Mouse (Mus musculus) hindbrain, embryonic 16.5 days (tissue): ENCODE measurements around the gene Rgs6. TPM values are rescaled to one million over a fixed set of nuclear protein-coding genes. Genes with fewer than 3 reads are reported as not detected.

Source experiments
- ATAC-seq: fragments of 200-750 bp; cut with Nextera tagmentation; 2 replicates; pipeline ENCODE4 v1.8.0; 2017; ENCODE audit warnings: moderate TSS enrichment, moderate library complexity
- H3K27ac ChIP-seq: fragments of 300-500 bp; sonication (generic); 2 replicates; pipeline ENCODE4 v1.5.1; 2014; ENCODE audit warnings: low read depth, mild to moderate bottlenecking, control low read depth, low read length, moderate library complexity
- H3K27me3 ChIP-seq: fragments of 300-500 bp; sonication (generic); replicated peaks from 2 replicates; pipeline ENCODE4 v1.6.1; 2014; ENCODE audit warnings: low read length; ENCODE audit not compliant: control insufficient read depth, insufficient read depth
- H3K36me3 ChIP-seq: fragments of 300-500 bp; sonication (generic); 2 replicates; pipeline ENCODE4 v1.6.1; 2014; ENCODE audit warnings: mild to moderate bottlenecking, low read length, moderate library complexity, mixed read lengths; ENCODE audit not compliant: control insufficient read depth, insufficient read depth
- H3K4me1 ChIP-seq: fragments of 300-500 bp; sonication (generic); 2 replicates; pipeline ENCODE4 v1.6.1; 2014; ENCODE audit warnings: low read depth, low read length; ENCODE audit not compliant: control insufficient read depth, insufficient read depth
- H3K4me2 ChIP-seq: fragments of 300-500 bp; sonication (generic); 2 replicates; pipeline ENCODE4 v1.6.1; 2014; ENCODE audit warnings: mild to moderate bottlenecking, low read length, control low read depth, moderate library complexity
- H3K4me3 ChIP-seq: fragments of 300-500 bp; sonication (generic); 2 replicates; pipeline ENCODE4 v1.5.1; 2014; ENCODE audit warnings: mild to moderate bottlenecking, low read length, control low read depth, moderate library complexity
- H3K9ac ChIP-seq: fragments of 300-500 bp; sonication (generic); 2 replicates; pipeline ENCODE4 v1.6.1; 2014; ENCODE audit warnings: low read depth, mild to moderate bottlenecking, control low read depth, low read length, moderate library complexity
- H3K9me3 ChIP-seq: fragments of 300-500 bp; sonication (generic); 2 replicates; pipeline ENCODE4 v1.6.1; 2014; ENCODE audit warnings: mild to moderate bottlenecking, low read length, moderate library complexity; ENCODE audit not compliant: control insufficient read depth
- WGBS: fragments of 180-500 bp; shearing (Covaris S2); extraction: QIAGEN DNeasy Blood & Tissue Kit; methylation state at CpG from one replicate; pipeline ENCODE4 v1.1.7; 2014; 5-methylcytosine and 5-hydroxymethylcytosine counted together
- polyA plus RNA-seq: library from polyadenylated mRNA; unstranded; fragments of >200 nt; fragmentation: Nextera tagmentation; extraction: Ambion mirVana; gene quantifications from 2 replicates; pipeline ENCODE4 v1.2.1, GENCODE M21; 2015

Rgs6 gene
- polyA plus RNA-seq, 1 experiment from 2014 or later = 10.1 TPM

- no peaks in the 10 kb centered on the region for H3K36me3 ChIP-seq
- no peaks in the 10 kb centered on the region for H3K4me1 ChIP-seq
- H3K27ac ChIP-seq = no peak overlapping the region
- no peaks in the 10 kb centered on the region for H3K9me3 ChIP-seq
- no peak for ATAC-seq
- no peaks in the 10 kb centered on the region for H3K27me3 ChIP-seq
- no peak overlapping the region for H3K9ac ChIP-seq
- H3K4me2 ChIP-seq = no peak overlapping the region
- no peak overlapping the region for H3K4me3 ChIP-seq
- WGBS = 50% methylated on average over 1 of the region's 1 CpGs
These were observed 169.3 kb downstream of the Rgs6 start for GRCm38 (mm10) chr12:82757367-82757766.

GRCm38 (mm10) chr12:82762046-82762445 lies 174.0 kb downstream of the Rgs6 start:
- ATAC-seq = no peak
- H3K9me3 ChIP-seq = no peaks in the 10 kb centered on the region
- no peak overlapping the region for H3K4me2 ChIP-seq
- H3K4me1 ChIP-seq = no peaks in the 10 kb centered on the region
- 92% methylated on average over 2 of the region's 2 CpGs for WGBS
- H3K27me3 ChIP-seq = no peaks in the 10 kb centered on the region
- no peak overlapping the region for H3K4me3 ChIP-seq
- no peaks in the 10 kb centered on the region for H3K36me3 ChIP-seq
- no peak overlapping the region for H3K9ac ChIP-seq
- no peak overlapping the region for H3K27ac ChIP-seq

GRCm38 (mm10) chr12:82768726-82769125 lies 180.6 kb downstream of the Rgs6 start:
- H3K36me3 ChIP-seq = no peaks in the 10 kb centered on the region
- ATAC-seq = no peak
- WGBS = 80% methylated on average over 3 of the region's 3 CpGs
- no peak overlapping the region for H3K9ac ChIP-seq
- H3K27me3 ChIP-seq = no peaks in the 10 kb centered on the region
- H3K4me2 ChIP-seq = no peak overlapping the region
- H3K4me3 ChIP-seq = no peak overlapping the region
- H3K4me1 ChIP-seq = no peaks in the 10 kb centered on the region
- H3K9me3 ChIP-seq = no peaks in the 10 kb centered on the region
- no peak overlapping the region for H3K27ac ChIP-seq

- H3K36me3 ChIP-seq = no peaks in the 10 kb centered on the region
- no peak overlapping the region for H3K4me2 ChIP-seq
- no peaks in the 10 kb centered on the region for H3K9me3 ChIP-seq
- no peak for ATAC-seq
- H3K4me3 ChIP-seq = no peak overlapping the region
- no peak overlapping the region for H3K27ac ChIP-seq
- whole genome bisulfite sequencing = 95% methylated on average over 2 of the region's 2 CpGs
- H3K4me1 ChIP-seq = no peaks in the 10 kb centered on the region
- H3K9ac ChIP-seq = no peak overlapping the region
- no peaks in the 10 kb centered on the region for H3K27me3 ChIP-seq
These were observed 184.1 kb downstream of the Rgs6 start for GRCm38 (mm10) chr12:82772215-82772614.

- Histone ChIP-seq H3K27ac (no peak overlapping the region), H3K36me3 (no peaks in the 10 kb centered on the region), H3K4me2 (no peak overlapping the region), H3K27me3 (no peaks in the 10 kb centered on the region), H3K4me1 (no peaks in the 10 kb centered on the region), H3K9me3 (no peaks in the 10 kb centered on the region), H3K9ac (no peak overlapping the region), H3K4me3 (no peak overlapping the region)
- no peak for ATAC-seq
- WGBS = 70% methylated on average over 7 of the region's 7 CpGs
These were observed 186.5 kb downstream of the Rgs6 start for GRCm38 (mm10) chr12:82774576-82774975.

- no peak for ATAC-seq
- Histone ChIP-seq H3K27ac (no peak overlapping the region), H3K9ac (no peak overlapping the region), H3K36me3 (no peaks in the 10 kb centered on the region), H3K4me3 (no peak overlapping the region), H3K9me3 (no peaks in the 10 kb centered on the region), H3K4me2 (no peak overlapping the region), H3K4me1 (no peaks in the 10 kb centered on the region), H3K27me3 (no peaks in the 10 kb centered on the region)
- WGBS = 72% methylated on average over 4 of the region's 4 CpGs
These were observed 188.6 kb downstream of the Rgs6 start for GRCm38 (mm10) chr12:82776686-82777085.

GRCm38 (mm10) chr12:82780936-82781335 lies 192.8 kb downstream of the Rgs6 start:
- Histone ChIP-seq H3K27me3 (no peaks in the 10 kb centered on the region), H3K4me3 (no peak overlapping the region), H3K9ac (no peak overlapping the region), H3K27ac (no peak overlapping the region), H3K4me1 (no peaks in the 10 kb centered on the region), H3K36me3 (no peaks in the 10 kb centered on the region), H3K9me3 (no peaks in the 10 kb centered on the region), H3K4me2 (no peak overlapping the region)
- no peak for ATAC-seq
- WGBS = 92% methylated on average over 5 of the region's 5 CpGs

GRCm38 (mm10) chr12:82781414-82781813 lies 193.3 kb downstream of the Rgs6 start:
- H3K4me2 ChIP-seq = no peak overlapping the region

GRCm38 (mm10) chr12:82792122-82792521 lies 204.0 kb downstream of the Rgs6 start:
- Histone ChIP-seq H3K4me3 (no peak overlapping the region), H3K9ac (no peak overlapping the region), H3K27me3 (no peaks in the 10 kb centered on the region), H3K9me3 (no peaks in the 10 kb centered on the region), H3K36me3 (no peaks in the 10 kb centered on the region), H3K27ac (no peak overlapping the region), H3K4me2 (no peak overlapping the region), H3K4me1 (no peaks in the 10 kb centered on the region)
- 78% methylated on average over 3 of the region's 3 CpGs for WGBS
- no peak for ATAC-seq

More at GRCm38 (mm10) chr12:82781414-82781813, 193.3 kb downstream of the Rgs6 start:
- H3K36me3 ChIP-seq = no peaks in the 10 kb centered on the region
- H3K4me1 ChIP-seq = no peaks in the 10 kb centered on the region
- ATAC-seq = no peak
- H3K9me3 ChIP-seq = no peaks in the 10 kb centered on the region
- H3K9ac ChIP-seq = no peak overlapping the region
- H3K4me3 ChIP-seq = no peak overlapping the region
- no peaks in the 10 kb centered on the region for H3K27me3 ChIP-seq
- 64% methylated on average over 5 of the region's 5 CpGs for WGBS
- H3K27ac ChIP-seq = no peak overlapping the region

GRCm38 (mm10) chr12:82799892-82800291 lies 211.8 kb downstream of the Rgs6 start:
- Histone ChIP-seq H3K27me3 (no peaks in the 10 kb centered on the region), H3K36me3 (no peaks in the 10 kb centered on the region), H3K4me1 (no peaks in the 10 kb centered on the region), H3K9ac (no peak overlapping the region), H3K9me3 (no peaks in the 10 kb centered on the region), H3K27ac (no peak overlapping the region), H3K4me3 (no peak overlapping the region), H3K4me2 (no peak overlapping the region)
- 75% methylated on average over 6 of the region's 6 CpGs for WGBS
- no peak for ATAC-seq
